Mouse (Mus musculus): Measurements from ENCODE around the gene Nr1i3.

- TF ChIP-seq CTCF (IDR thresholded peaks at IDR 0.05; ENCODE audit: borderline replicate concordance, insufficient read depth, low read depth, low read length) (no peak), POLR2A (IDR thresholded peaks at IDR 0.05; ENCODE audit: borderline replicate concordance, insufficient read depth, low read length) (no peak)
Observed at GRCm38 (mm10) chr1:171227879-171228278, 14.1 kb downstream of the Nr1i3 start.

All from cerebellum, adult 2 months (tissue).